Mouse (Mus musculus) hindbrain, embryonic 14.5 days (tissue): ENCODE results near the gene Notch1. TPM values are rescaled to one million over a fixed set of nuclear protein-coding genes. Genes with fewer than 3 reads are reported as not detected.
A peak's percentile ranks its signal among the peaks of the same experiment; 100 is the strongest.

ENCODE experiments used
- ATAC-seq: fragments of 200-750 bp; cut with Nextera tagmentation; 2 replicates; pipeline ENCODE4 v1.8.0; 2017; ENCODE audit warnings: moderate number of reproducible peaks, mild to moderate bottlenecking, moderate TSS enrichment, moderate library complexity; ENCODE audit not compliant: low FRiP score
- DNase-seq: peaks from one replicate; pipeline ENCODE4 v3.0.0-alpha.2; 2015; ENCODE audit warnings: low spot score
- H3K27ac ChIP-seq: fragments of 300-500 bp; sonication (generic); 2 replicates; pipeline ENCODE4 v1.5.1; 2014; ENCODE audit warnings: mild to moderate bottlenecking, moderate library complexity
- H3K27me3 ChIP-seq: fragments of 300-500 bp; sonication (generic); 2 replicates; pipeline ENCODE4 v1.6.1; 2014; ENCODE audit warnings: mild to moderate bottlenecking, low read length, mixed read lengths; ENCODE audit not compliant: control insufficient read depth, insufficient read depth
- H3K36me3 ChIP-seq: fragments of 300-500 bp; sonication (generic); replicated peaks from 2 replicates; pipeline ENCODE4 v1.6.1; 2014; ENCODE audit not compliant: control insufficient read depth, insufficient read depth
- H3K4me1 ChIP-seq: fragments of 300-500 bp; sonication (generic); replicated peaks from 2 replicates; pipeline ENCODE4 v1.6.1; 2014; ENCODE audit warnings: antibody characterized with exemption, low read length, mixed read lengths; ENCODE audit not compliant: control insufficient read depth, insufficient read depth
- H3K4me2 ChIP-seq: fragments of 300-500 bp; sonication (generic); replicated peaks from 2 replicates; pipeline ENCODE4 v1.6.1; 2014; ENCODE audit warnings: mild to moderate bottlenecking, moderate library complexity
- H3K4me3 ChIP-seq: fragments of 300-500 bp; sonication (generic); replicated peaks from 2 replicates; pipeline ENCODE4 v1.5.1; 2014; ENCODE audit warnings: mild to moderate bottlenecking, low read length
- H3K9ac ChIP-seq: fragments of 300-500 bp; sonication (generic); 2 replicates; pipeline ENCODE4 v1.6.1; 2014
- H3K9me3 ChIP-seq: fragments of 300-500 bp; sonication (generic); 2 replicates; pipeline ENCODE4 v1.6.1; 2016; ENCODE audit warnings: low read length; ENCODE audit not compliant: control insufficient read depth
- WGBS: fragments of 180-500 bp; shearing (Covaris S2); extraction: QIAGEN DNeasy Blood & Tissue Kit; methylation state at CpG from one replicate; pipeline ENCODE4 v1.1.7; 2014; 5-methylcytosine and 5-hydroxymethylcytosine counted together
- polyA plus RNA-seq: library from polyadenylated mRNA; unstranded; fragments of >200 nt; fragmentation: Nextera tagmentation; extraction: Ambion mirVana; gene quantifications from 2 replicates; pipeline ENCODE4 v1.2.1, GENCODE M21; 2014

Notch1 gene
- polyA plus RNA-seq, 1 experiment from 2014 or later = 23.3 TPM

DNA sequence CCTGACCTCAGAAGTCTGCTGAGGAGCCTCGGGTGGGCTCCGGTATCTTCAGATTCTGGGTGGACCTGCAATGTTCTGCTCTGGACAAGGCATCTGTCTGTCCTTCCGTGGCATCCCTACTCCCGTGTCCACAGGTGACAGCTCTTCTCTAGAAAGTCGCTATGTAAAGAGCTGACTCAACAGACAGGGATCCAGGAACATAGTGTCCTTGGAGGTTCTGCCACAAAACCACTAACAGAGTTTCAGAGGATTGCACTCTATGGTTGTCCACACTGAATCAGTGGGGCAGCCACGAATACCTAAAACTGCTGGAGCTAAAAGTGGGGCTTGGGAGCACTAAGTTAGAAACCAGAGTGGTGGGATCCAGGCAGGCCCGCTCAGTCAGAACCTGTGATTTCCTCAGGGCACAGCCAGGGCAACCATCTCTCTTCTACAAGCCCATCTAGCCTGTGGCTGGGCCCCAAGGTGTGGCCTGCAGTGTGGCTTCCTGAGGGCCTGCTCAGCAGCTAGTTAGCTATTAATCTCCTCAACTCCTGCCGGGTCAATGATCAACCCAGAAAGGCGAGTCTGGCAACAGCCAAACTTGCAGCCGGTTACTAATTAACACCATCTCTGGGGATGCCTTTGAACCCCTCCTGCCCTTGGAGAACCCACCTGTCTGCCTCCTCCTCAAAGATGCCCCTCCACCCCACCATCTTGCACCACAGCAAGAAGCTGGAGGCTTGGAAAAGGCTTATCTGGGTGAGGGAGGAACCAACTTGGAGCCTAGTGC is 34.6 kb downstream of the Notch1 start:
- Histone ChIP-seq H3K27ac (no peak overlapping the region), H3K4me3 (no peak overlapping the region), H3K27me3 (no peaks in the 10 kb centered on the region), H3K36me3 (peaks cover 40% of the 10 kb centered on the region), H3K9ac (no peak overlapping the region), H3K4me1 (peaks cover 66% of the 10 kb centered on the region), H3K4me2 (no peak overlapping the region), H3K9me3 (no peaks in the 10 kb centered on the region)
- 75% methylated on average over 10 of the region's 10 CpGs for WGBS
- no peak for DNase-seq
- no peak for ATAC-seq

DNA sequence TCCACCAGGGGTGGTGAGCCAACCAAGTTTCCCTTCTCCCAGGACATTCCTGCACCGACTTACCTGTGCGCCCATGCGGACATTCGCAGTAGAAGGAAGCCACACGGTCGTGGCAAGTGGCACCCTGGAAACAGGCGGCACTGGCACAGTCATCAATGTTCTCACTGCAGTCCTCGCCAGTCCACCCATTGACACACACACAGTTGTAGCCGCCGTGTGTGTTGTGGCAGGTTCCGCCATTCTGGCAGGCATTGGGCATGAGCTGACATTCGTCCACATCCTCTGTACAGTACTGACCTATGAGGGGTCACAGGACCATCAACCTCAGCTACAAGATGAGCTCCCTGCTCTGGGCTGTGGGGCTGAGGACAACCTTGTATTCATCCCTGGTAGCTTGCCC is 35.6 kb downstream of the Notch1 start:
- no peak overlapping the region for H3K27ac ChIP-seq
- 94% methylated on average over 12 of the region's 12 CpGs for WGBS

DNA sequence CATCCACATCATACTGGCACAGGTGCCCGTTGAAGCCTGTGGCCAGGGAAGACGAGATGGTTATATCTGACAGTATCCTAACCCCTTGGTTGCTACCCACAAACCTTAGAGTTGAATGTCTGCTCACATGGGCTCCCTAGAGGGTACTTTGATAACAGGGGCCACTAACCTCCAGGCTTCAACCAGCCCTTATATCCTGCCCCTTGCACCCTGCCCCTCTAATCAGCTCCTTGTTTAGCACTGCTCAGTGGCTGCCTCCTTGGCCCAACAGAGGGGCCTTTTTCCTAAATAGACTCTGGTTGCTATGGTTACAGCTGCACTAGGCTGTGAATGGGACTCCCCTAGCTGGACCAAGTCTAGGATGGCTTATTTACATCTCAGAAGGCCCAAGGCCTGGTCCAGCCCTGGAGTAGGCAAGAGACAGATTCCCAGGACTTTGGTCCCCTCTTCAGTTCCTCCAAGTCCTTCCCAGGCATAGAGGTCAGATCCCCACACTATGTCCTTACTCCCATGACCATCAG is 37.7 kb downstream of the Notch1 start:
- no peaks in the 10 kb centered on the region for H3K27me3 ChIP-seq
- H3K4me1 ChIP-seq = peaks cover 47% of the 10 kb centered on the region
- ATAC-seq = peak; percentile 47; the same call in 1 of the 2 replicates
- no peaks in the 10 kb centered on the region for H3K9me3 ChIP-seq
- H3K36me3 ChIP-seq = peaks cover 47% of the 10 kb centered on the region
- WGBS = 69% methylated on average over 2 of the region's 2 CpGs
- H3K9ac ChIP-seq = no peak overlapping the region
- peak; percentile 51 for DNase-seq
- H3K27ac ChIP-seq = no peak overlapping the region
- H3K4me3 ChIP-seq = no peak overlapping the region
- no peak overlapping the region for H3K4me2 ChIP-seq

More for the DNA sequence above, 35.6 kb downstream of the Notch1 start:
- no peak overlapping the region for H3K4me3 ChIP-seq
- H3K4me2 ChIP-seq = no peak overlapping the region
- peaks cover 59% of the 10 kb centered on the region for H3K4me1 ChIP-seq
- no peaks in the 10 kb centered on the region for H3K27me3 ChIP-seq
- ATAC-seq (no peak), DNase-seq (no peak)
- no peak overlapping the region for H3K9ac ChIP-seq
- H3K36me3 ChIP-seq = peaks cover 46% of the 10 kb centered on the region
- H3K9me3 ChIP-seq = no peaks in the 10 kb centered on the region

DNA sequence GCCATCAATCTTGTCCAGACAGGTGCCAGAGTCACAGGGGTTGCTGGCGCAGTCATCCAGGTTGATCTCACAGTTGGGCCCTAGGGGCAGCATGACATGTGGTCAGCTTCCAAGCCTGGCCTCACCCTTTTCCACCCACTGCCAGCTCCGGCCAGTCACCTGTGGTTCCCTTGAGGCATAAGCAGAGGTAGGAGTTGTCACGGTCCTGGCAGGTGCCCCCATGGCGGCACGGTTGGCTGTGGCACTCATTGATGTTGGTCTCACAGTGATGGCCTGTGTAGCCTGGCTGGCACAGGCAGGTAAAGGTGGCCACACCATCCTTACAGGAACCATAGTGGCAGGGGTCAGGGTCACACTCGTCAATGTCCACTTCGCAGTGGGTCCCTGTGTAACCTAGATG is 38.6 kb downstream of the Notch1 start:
- DNase-seq (no peak), ATAC-seq (no peak)
- Histone ChIP-seq H3K27ac (no peak overlapping the region), H3K27me3 (no peaks in the 10 kb centered on the region), H3K4me3 (no peak overlapping the region), H3K4me2 (no peak overlapping the region), H3K4me1 (peaks cover 39% of the 10 kb centered on the region), H3K9ac (no peak overlapping the region), H3K9me3 (no peaks in the 10 kb centered on the region), H3K36me3 (peaks cover 55% of the 10 kb centered on the region)
- WGBS = 95% methylated on average over 7 of the region's 7 CpGs

DNA sequence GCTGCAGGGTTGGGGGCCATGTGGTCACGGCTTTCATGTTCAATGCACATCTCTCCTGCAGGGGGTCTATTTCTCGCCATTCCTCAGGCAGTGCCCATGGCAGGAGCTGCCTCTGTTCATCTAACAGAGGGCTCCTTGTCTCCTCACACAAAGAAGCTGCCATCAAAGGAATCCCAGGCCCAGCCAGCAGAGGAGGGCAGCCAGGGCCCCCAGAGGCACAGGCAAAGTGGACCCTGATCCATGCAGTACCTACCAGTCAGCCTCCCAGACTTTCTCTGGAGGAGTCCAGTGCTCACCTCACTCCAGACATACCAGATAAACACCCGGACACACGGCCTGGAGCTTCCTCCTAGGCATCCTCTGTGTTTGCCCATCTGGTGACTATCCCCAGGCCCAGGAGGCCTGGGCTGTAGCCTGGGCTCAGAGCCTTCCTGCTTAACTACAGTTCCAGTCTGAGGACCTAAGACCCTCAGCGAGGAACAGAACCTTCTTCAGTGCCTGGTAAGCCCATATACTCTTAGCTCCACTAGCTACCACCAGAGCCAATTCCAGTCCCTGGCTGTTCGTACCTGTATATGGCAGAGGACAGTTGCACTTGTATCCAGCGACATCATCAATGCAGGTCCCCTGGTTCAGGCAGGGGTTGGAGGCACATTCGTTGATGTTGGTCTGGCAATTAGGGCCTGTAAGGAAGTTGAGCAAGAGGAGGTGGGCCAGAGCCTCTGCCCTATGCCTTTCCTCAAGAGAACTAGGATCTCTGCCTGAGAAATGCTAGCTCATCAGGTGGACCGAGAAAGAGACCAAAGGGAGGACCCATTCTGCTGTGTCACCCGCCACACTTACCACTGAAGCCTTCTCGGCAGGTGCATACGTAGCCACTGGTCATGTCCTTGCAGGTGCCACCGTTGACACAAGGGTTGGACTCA is 40.7 kb downstream of the Notch1 start:
- Histone ChIP-seq H3K27ac (peak overlapping the region; percentile 83), H3K4me2 (no peak overlapping the region), H3K9ac (no peak overlapping the region), H3K9me3 (no peaks in the 10 kb centered on the region), H3K4me1 (peaks cover 31% of the 10 kb centered on the region), H3K27me3 (no peaks in the 10 kb centered on the region), H3K36me3 (peaks cover 64% of the 10 kb centered on the region), H3K4me3 (no peak overlapping the region)
- peak; percentile 48 for DNase-seq
- WGBS = 61% methylated on average over 13 of the region's 13 CpGs
- peak; percentile 61 for ATAC-seq

DNA sequence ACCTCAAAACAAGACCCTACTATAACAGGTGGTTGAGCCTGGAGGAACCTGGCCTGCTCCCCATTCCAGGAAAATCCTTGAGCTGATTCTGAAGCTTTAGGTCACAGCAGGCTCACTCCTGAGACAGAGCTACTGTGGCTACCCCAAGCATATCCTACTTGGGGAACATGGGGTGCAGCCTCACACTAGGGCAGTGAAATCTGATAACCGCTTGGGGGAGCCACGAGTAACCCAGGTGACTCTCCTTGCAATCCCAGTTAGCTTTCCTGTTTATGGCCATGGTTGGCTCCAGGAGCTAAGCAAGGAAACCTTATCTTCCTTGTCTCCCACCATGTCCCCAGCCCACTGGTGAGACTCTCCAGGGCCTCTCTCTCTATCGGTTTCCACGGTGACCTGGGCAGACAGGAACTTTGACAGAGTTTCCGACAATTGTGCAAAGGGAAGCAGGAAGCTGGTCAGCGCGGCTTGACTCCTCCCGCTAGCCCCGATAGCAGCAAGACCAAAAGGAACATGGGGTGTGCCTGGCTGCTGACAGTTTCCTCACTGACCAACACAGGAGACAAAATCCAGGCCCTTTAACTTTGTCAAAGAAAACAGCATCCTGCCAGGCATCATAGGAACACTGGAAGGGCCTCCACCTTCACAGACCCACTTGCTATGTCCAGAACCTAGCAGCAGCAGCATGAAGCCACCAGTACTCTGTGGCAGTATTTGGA is 41.5 kb downstream of the Notch1 start:
- no peak for ATAC-seq
- Histone ChIP-seq H3K36me3 (peaks cover 63% of the 10 kb centered on the region), H3K4me2 (no peak overlapping the region), H3K4me3 (no peak overlapping the region), H3K9ac (no peak overlapping the region), H3K27me3 (no peaks in the 10 kb centered on the region), H3K27ac (peak overlapping the region; percentile 83), H3K9me3 (no peaks in the 10 kb centered on the region), H3K4me1 (peaks cover 30% of the 10 kb centered on the region)
- 29% methylated on average over 9 of the region's 9 CpGs for WGBS
- DNase-seq = no peak

DNA sequence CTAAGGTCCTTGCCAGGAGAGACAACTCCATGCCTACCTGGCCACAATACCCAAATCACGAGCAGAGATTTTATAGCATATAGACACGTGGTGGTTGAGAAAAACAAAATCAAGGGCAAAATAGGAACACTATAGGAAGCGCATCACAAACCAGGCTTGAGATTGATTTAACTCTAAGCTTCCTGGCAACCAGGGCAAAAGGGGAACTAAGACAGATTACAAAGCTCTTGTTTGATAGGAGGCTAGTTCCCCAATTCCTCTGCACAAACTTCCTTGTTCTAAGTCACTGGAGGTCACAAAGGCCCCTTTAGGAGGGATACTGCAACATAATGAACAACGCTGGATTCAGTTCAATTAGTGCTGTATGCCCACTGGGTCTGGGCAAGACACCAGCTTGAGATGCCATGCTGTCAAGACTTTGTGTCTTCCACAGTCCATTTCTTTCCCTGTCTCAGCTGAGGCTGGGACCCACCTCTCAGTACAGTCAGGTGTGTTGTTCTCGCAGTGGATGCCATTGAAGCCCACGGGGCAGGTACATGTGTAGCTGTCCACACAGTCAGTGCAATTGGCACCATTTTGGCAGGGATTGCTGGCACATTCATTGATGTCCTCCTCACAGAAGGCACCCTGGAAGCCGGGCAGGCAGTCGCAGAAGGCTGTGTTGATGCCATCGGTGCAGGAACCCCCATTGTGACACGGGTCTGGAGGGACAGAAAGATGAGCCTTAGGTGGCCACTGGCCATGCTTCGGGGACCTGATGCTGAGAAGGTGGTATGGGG is 44.0 kb downstream of the Notch1 start:
- no peak for ATAC-seq
- Histone ChIP-seq H3K9ac (no peak overlapping the region), H3K4me2 (no peak overlapping the region), H3K4me3 (no peak overlapping the region), H3K4me1 (peaks cover 11% of the 10 kb centered on the region; the same call in 1 of the 2 replicates), H3K36me3 (peaks cover 60% of the 10 kb centered on the region), H3K9me3 (no peaks in the 10 kb centered on the region), H3K27me3 (no peaks in the 10 kb centered on the region), H3K27ac (no peak overlapping the region)
- no peak for DNase-seq
- WGBS = 83% methylated on average over 11 of the region's 11 CpGs

DNA sequence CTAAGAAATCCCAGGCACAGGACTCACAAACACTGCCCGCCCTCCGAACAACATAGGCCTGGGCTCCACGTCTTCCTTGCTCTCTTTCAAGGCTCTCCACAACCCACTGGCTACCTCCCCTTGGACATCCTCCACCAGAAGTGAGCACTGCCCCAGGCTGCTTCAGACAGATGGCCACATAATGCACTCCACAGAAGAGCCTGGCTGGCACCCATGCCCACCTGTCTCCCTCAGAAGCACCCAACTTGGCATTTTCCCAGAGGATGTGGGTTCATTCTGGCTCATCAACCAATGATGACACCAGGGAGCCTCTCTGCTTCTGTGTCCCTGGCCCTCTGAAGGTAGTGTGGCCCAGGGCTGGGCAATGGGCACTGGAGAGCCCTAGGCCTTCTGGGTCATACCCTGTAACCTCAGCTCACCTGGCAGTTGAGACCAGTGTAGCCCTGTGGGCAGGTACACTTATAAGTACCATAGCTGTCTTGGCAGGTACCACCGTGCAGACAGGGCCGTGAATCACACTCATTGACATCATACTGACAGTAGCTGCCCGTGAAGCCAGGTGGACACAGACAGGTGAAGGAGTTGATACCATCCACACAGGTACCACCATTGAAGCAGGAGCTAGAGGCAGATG is 44.7 kb downstream of the Notch1 start:
- peaks cover 11% of the 10 kb centered on the region; the same call in 1 of the 2 replicates for H3K4me1 ChIP-seq
- no peak overlapping the region for H3K4me3 ChIP-seq
- DNase-seq = no peak
- WGBS = 89% methylated on average over 6 of the region's 6 CpGs
- H3K4me2 ChIP-seq = no peak overlapping the region
- H3K27ac ChIP-seq = no peak overlapping the region
- no peaks in the 10 kb centered on the region for H3K9me3 ChIP-seq
- no peaks in the 10 kb centered on the region for H3K27me3 ChIP-seq
- H3K36me3 ChIP-seq = peaks cover 62% of the 10 kb centered on the region
- H3K9ac ChIP-seq = no peak overlapping the region
- no peak for ATAC-seq
